Mouse (Mus musculus): ENCODE data around the gene Smim23.

Gene Smim23

GRCm38 (mm10) chr11:32780747-32781536, 43.5 kb downstream of the Smim23 start:
- DNase-seq (ENCODE audit: low read depth), result no peak

- DNase-seq (ENCODE audit: low read depth), result peak; percentile 61
Measured at GRCm38 (mm10) chr11:32768642-32769343, 55.6 kb downstream of the Smim23 start.

All from induced T-regulatory cell, adult 2 months (primary cell).